Mouse (Mus musculus) embryonic fibroblast, embryonic 13.5 days (primary cell): Measurements from ENCODE around the gene Hist1h2bj.

Experiments used
- CTCF ChIP-seq: IDR thresholded peaks from 2 replicates; pipeline ENCODE4 v1.5.1; 2011; ENCODE audit warnings: mild to moderate bottlenecking, control low read depth, low read length, moderate library complexity, borderline replicate concordance; ENCODE audit not compliant: insufficient read depth
- POLR2A ChIP-seq: IDR thresholded peaks from 2 replicates; pipeline ENCODE4 v1.6.1; 2011; ENCODE audit warnings: low read depth, mild to moderate bottlenecking, control low read depth, low read length, moderate library complexity

DNA sequence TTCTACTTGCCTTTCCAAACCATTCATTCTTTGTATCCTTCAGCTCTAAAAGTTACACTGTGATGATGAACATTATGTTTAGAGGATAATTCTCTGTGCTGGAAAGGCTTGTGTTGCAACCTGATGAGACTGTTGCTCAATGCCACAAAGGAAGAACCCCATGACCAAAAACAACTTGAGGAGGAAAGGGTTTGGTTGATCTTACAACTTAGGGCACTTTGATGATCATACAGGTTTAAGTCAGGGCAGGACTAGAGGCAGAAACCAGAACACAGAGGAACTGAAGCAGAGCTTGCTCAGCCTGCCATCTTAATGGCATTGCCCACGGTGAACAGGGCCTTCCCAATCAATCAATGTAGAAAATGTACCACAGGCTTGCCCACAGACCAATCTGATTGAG lies 18.4 kb downstream of the Hist1h2bj start:
- TF ChIP-seq POLR2A (no peak), CTCF (no peak)
